Mouse (Mus musculus): ENCODE measurements around the gene Plod1. TPM values are rescaled to one million over a fixed set of nuclear protein-coding genes. Genes with fewer than 3 reads are reported as not detected.
"Not testable (repeated sequence)": the region's sequence is repeated elsewhere in the genome, so short reads cannot be mapped to it uniquely, and the experiment has no call there.

Gene Plod1
- total RNA-seq, 4 experiments from 2014 or later = 14.7 to 17.0 (median 15.5) TPM

DNA sequence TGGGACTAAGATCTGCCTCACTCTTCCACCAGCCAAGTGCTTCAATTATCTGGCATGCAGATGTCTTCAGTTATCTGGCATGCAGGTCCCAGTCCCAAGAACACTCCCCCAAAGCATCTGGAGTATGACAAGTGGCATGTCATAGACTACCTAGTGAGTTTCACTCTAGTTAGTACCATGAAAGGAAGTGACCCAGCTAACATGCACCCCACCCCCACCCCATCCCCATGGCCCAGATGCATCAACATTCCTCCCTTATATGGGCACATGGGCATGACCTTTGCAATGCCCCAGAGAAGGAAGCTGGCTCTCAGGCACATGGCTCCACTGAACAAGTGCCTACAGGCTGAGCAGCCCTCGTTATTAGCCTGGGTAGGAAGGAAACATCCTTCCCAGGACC is 40.2 kb downstream of the Plod1 start:
- DNase-seq (ENCODE audit: low spot score in 2 of 2) = no peak

DNA sequence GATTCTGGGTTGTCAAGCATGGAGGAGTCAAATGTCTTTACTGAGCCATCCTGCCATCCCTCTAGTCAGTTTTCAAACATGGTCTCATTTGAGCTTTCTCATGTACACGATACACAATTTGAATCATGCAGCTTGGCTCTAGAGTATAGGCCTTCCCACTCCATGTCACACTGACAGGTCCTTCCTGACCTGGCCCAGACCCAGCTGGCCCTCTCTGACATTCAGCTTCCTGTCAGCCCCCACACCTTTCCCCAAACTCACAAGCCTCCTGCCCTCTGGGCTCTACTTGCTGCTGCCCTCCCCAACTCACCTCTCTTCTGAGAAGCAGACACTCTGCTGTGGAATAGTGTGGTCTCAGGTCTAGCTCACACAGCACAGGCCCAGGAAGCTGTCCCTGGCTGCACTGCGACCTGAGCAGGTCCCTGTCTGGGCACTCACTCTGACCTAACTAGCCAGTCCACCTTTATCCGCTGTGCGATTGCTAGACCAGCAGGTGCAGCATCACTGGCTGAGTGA is 40.7 kb downstream of the Plod1 start:
- DNase-seq (ENCODE audit: low spot score in 2 of 2) = no peak

DNA sequence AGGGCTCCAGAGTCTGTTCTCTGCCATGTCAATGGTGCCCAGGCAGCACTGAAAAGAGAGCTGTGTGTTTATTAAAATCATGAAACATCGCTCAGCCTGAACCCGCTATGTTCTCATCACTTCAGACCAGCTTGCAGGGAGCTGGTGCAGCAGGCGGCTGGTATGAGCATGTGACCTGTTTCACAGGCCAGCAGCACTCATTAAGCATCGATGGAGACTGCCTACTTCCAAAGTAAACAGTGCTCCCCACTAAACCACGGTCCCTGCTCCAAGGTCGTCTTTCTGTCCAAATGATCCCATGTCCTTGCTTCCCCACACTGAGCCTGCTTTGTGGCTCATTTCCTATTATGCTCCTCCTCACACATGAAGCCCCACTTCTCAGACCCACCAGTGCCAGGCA is 46.2 kb downstream of the Plod1 start:
- DNase-seq (ENCODE audit: low spot score in 2 of 2) = no peak

DNA sequence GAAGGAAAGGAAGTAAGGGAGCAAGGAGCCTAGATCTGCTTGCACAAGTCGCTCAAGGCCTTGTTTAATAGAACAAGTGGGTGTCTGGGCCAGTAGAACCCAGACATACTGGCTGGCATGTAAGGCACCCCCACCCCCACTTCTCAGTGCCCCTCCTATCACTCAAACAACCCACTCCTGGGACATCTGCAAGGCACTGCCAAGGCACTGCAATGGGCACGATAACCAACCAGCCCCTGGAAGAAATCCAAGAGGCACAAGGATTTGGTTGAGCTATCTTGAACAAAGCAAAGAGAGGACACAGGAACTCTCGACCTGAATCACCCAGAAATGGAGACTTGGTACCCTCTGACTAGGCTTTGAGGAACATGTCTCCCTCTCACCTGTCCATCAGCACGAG is 48.3 kb downstream of the Plod1 start:
- DNase-seq (ENCODE audit: low spot score in 2 of 2) = no peak

DNA sequence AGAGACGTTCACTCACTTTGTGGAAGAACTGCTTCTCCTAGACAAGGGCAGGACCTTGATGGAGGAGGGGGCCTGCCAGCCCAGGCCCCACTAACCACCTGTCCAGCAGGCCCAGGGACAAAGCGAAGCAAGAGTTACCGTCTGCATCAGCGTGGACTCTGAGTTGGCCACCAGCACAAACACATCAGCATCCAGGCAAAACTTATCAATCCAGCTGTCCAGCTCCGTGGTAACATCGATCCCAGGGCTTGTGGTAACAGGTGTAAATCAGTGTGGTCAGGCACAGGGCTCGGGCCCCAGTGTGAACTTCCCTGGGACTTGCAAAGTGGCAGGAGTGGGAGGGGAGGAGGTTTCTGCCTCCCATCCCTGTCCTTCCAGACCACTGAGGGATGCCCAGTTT is 49.3 kb downstream of the Plod1 start:
- DNase-seq (ENCODE audit: low spot score in 2 of 2) = no peak

DNA sequence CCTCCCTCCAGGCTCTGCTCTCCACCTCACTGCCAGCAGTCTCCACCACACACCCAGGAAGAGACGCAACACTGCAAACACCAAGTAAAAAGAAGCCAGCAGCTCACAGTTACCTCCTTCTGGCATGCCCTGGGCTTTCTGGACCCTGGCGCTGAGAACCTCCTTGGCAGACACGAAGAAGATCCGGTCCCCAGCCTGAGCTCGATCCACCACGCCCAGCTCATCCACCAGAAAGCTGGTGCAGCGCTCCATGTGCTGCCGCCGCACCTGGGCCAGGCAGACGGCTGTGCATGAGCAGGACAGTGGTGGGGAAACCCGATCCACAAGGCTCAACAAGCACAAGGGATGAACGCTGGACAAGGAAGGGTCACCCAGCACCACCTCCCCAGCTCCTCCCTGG is 50.4 kb downstream of the Plod1 start:
- no peak for DNase-seq (ENCODE audit: low spot score in 2 of 2)

DNA sequence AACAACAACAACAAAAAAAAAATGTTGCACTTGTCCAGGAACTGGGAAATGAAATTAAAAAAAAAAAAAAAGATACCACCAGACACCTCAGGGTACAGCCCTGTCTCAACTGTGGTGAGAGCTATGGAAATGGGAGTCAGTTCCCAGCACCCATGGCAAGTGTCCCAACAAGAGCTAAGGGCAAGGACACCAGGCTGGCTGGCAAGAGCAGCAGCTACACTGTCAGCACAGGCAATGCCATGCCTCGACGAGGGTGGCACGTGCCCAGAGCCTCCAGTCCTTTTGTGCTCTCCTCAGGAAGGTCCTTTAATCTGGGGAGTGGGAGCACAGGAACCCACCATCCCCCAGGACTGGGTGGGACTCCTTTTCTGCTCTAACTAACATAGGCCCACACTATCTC is 52.4 kb downstream of the Plod1 start:
- DNase-seq (ENCODE audit: low spot score in 2 of 2) = no peak

DNA sequence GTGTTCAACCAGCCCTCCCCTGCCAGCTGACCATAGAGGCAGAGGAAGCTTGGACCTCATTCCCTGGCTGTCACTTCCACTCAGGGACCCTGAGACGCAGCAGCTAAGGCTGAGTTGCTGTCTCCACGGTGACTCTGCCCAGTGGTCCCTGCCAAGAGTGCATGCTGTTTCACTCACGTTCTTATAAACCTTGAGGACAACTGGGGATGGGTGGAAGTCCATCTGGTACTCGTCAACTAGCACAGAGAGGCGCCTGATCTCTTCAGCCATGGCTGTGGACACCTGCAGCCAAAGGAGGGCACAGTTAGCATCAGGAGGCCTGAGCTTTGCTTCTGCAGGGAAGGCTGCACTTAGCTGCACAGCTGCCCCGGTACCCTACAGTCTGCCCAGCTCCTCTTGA is 53.5 kb downstream of the Plod1 start:
- no peak for DNase-seq (ENCODE audit: low spot score in 2 of 2)

DNA sequence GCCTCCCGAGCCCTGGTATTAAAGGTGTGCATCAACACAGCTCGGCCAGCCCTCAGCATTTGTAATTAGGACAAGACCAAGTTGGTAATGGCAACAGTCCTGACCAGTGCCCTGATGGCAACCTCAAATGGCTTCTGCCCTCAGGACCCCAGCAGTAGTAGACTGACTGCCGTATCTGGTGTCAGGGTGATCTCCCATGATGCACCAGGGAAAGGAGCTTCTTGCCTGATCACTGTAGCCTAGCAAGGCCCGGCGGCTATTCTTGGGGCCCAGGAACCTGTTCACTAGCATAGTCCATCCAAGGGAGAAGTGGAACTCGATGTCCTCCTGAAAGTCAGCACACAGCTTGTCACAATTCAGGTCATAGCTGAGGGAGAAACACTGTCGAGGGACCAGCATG is 54.8 kb downstream of the Plod1 start:
- DNase-seq (ENCODE audit: low spot score in 2 of 2) = no peak

DNA sequence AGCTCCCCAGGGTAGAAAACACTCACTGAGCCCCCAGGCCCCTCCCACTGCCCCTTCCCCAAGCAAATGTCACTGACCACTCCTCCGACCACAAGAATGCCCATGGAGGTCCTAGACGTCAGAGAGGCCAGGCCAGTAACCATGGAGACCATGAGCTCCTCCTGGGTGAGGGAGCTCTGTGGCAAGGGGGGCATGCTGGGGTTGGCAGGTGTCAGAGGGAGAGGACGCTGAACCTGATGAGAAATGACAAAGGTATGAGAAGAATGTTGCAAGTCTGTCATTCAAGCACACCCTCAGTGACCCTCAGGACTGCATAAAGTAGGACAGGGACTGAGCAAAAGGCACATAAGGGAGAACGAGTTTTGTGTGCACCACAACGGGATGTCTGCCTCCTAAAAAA is 56.7 kb downstream of the Plod1 start:
- DNase-seq (ENCODE audit: low spot score in 2 of 2) = no peak

DNA sequence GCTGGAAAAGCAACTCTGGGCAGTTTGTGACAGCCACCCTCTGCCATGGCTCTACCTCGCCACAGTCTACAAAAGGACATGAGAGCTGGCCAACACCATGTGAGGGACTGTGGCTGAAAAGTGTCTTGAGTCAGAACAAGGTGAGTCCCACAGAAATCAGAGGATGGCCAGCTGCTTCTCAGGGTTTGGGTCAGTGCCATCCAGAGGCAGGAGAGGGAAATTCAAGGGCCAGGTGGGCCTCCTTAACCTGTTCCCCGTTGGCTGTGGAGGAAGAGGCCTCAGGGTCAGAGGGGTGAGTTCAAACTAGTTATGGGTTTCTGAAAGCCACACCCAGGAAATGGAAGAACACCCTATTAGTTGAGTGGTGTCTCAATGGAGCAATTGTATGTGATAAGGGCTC is 57.1 kb downstream of the Plod1 start:
- no peak for DNase-seq (ENCODE audit: low spot score in 2 of 2)

DNA sequence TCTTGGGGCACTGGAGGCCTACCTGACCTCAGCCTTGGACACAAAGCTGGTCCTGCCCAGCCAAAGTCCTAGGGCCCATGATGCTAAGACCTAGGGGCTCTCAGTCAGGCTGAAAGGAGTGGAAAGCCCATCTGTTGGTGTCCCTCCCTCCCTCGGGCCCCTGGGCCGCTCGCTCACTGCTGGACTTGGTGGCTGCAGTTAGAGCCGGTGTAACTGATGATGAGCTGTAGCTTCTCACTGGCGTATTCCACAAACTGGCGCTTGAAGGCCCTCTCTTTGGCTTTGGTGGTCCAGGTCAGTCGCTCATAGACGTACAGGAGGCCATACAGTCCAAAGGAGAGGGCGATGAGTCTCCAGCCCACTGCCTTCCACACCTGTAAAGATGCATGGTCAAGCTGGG is 58.0 kb downstream of the Plod1 start:
- no peak for DNase-seq (ENCODE audit: low spot score in 2 of 2)

DNA sequence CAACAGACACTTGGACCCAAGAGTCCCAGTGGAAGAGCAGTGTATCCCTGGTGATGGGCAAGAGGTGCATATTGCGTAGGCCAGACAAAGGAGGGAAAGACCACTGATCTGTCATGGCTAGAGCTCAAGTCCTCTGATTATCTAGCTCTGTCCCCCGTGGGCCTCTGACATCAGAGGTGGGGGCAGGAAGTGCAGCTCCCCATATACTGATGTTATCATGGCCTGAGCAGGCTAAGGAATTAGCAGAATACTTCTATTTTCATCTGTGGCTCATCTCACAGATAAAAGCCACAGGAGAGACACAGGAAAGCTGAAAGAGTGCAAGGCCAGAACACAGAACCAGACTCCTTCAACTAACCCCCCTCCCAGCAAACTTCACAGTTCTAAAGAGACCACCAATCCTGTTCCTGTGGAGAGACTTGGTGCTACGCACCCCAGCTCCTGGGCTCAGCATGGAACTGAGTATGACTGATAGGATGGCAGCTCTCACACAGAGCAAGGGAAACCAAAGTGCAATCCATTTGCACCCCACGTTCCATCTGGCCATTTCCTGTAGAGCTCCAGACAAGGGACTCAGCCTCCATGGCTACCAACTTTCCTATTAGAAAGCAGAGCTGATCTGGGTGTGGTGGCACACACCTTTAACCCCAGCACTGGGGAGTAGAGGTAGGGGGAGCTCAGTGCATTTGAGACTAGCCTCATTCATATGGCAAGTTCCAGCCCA is 60.6 kb downstream of the Plod1 start:
- no peak for DNase-seq (ENCODE audit: low spot score in 2 of 2)

DNA sequence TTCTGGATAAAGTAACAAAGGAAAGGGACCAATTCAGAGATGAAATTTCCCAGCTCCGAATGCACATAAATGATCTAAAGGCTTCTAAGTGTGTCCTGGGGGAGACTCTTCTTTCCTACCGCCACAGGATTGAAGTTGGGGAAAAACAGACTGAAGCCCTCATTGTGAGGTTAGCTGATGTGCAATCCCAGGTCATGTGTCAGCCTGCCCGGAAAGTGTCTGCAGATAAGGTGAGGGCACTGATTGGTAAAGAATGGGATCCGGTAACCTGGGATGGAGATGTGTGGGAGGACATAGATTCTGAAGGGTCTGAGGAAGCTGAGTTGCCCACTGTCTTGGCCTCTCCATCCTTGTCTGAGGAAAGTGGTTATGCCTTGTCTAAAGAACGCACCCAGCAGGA is 67.3 kb downstream of the Plod1 start:
- DNase-seq (ENCODE audit: low spot score in 2 of 2) = no peak

DNA sequence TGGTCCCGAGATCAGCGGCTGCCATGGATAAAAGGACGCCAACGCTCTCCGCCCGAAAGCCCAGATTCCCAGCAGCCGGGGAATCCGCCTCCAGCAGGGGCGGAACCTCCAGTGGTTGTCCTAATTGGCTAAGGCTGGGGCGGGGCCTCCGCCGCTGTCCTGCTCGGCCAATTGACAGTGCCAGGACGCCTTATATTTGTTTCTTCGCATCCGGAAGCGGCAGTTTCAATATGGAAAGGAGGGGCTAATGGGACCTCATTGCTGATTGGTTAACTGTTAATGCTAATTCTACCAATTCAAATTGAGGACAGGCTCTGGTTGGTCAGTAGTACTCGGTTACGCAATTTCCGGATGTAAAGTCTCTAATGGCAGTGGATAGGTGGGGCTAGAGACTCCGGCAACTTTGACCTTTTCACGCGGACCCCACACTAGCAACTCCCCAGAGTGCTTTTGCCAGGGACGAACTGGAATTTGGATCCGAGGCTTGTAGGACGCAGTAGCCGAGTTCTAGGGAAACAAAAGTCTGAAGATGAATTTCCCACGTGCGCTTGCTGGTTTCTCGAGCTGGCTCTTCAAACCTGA is 68.0 kb downstream of the Plod1 start, which contains the start of the genes Miip and Fv1:
Miip (minus strand) TSS at position 367 of the 582 bp plus-strand sequence.
Fv1 (plus strand) TSS at position 530 of the 582 bp plus-strand sequence.
- peak; percentile 92 to 96 for DNase-seq (ENCODE audit: low spot score in 2 of 2)

DNA sequence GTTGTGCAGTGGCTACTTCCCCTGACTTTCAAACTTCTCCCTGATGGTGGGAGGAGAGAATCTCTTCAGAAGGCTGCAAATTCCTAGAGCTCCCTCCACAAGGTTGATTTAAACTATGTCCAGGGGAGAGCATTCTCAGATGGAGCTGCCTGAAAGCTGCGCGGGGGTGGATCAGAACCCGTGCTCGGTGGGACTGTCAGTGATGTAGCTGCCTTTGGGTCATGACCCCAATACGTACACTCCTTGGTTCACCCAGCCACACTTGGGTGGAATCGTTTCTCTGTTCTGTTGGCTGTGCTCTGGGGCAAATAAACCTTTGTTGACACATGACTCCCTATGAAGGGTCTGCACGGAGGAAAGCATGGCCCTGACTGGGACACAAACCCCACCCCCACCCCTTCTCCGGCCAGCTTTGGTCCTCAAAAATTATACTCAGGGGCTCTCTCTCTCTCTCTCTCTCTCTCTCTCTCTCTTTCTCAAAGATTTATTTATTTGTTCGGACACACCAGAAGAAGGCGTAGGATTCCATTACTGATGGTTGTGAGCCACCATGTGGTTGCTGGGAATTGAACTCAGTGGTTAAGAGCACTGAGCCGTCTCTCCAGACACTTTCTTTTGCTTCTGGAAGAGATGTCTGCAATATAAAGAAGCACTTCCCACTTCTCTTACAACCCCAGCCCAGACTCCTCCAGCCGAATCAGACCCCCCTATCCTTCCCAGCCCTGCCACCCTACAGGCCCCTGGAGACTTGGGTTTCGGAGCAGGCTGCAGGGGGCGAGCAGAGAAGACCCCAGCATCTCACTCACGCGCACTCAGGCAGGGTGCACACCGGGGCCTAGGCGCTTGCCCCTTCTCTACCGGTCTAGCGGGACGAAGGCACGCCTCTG is 68.8 kb downstream of the Plod1 start:
- DNase-seq (ENCODE audit: low spot score in 2 of 2) = no peak

DNA sequence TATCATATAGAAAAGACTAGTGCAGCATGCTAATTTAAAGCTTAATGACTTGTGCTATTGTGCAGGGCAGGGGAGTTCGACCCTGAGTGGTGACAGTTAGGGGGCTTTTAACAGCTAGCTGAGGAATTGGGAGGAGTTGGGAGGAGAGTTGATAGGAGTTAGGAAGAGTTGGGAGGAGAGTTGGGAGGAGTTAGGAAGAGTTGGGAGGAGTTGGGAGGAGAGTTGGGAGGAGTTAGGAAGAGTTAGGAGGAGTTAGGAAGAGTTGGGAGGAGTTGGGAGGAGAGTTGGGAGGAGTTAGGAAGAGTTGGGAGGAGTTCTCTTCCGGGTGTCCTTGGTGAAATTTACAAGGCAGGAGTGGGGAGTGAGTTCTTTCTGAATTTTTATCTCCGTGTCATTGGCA is 69.8 kb downstream of the Plod1 start:
- not testable (repeated sequence) for DNase-seq (ENCODE audit: low spot score in 2 of 2)

DNA sequence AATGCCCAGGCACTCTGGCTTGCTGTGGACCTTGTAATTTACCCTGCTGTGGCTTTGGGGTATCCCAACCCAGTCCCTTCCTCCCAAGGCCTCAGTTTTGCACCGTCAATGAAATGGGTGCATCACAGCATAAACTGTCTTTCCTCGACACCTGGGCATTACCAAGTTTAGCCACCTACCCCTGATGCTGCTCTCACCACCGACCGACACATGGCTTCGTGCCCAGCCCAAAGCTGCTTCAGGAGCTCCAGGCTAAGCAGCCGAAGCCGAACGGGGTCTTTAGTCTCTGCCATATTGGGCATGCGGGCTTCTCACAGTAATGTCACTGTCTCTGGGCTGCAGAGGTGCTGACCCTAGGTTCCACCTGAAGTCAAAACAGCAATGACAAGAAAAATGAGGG is 70.5 kb downstream of the Plod1 start:
- DNase-seq (ENCODE audit: low spot score in 2 of 2) = no peak

DNA sequence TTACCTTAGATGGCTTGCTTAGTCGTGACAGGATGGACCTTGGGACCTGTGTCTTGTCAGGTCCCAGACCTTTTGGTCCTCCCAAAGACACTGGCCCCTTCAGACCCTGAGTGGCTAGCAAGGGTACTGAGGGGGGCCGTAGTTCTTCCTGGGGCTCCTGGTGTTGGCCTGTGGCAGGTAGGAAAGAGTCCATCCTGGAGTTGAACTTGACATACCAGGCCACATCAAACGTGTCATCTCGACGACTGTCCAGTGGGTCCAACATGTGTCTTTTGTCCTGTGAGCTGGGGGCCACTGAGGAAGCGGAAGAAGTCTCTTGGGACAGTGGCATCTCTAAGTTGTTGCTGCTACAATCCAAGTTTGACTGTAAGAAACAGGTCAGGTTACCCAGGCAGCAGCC is 70.9 kb downstream of the Plod1 start:
- no peak for DNase-seq (ENCODE audit: low spot score in 2 of 2)

DNA sequence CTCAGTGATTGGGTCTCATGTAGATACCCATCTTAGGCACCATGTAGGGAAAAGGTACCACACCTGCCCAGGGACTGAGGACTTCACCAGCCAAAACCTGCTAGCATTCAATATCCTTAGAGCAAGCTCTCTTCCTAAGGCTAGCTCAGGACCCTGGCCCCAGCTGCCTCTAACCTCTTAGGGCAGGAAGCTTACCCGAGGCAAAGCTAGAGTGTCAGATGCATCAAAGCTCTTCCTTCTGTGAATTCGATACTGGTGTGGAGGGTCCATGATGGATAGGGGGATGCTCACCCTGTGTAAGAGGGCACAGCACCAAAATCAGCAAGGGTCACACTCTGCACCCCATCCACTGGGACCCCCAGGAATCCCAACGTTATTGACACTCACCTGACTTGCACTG is 74.5 kb downstream of the Plod1 start:
- DNase-seq (ENCODE audit: low spot score in 2 of 2) = no peak

Measured in gastrocnemius, adult 8-10 months (tissue).